Mouse (Mus musculus): ENCODE measurements at regions not wholly inside any gene's neighbourhood (a gene's known extent, or its start where the extent isn't known, plus 50 kb on each side); places are given as distances from the start of the nearest gene placed in this dataset.

GRCm38 (mm10) chr3:130877981-130878380 lies 147.8 kb upstream of the Rpl34 start:
- H3K9ac ChIP-seq (ENCODE audit: low read depth, low read length), result no peak overlapping the region
- H3K4me2 ChIP-seq (ENCODE audit: low read depth, low read length), result no peak overlapping the region
- H3K4me1 ChIP-seq (ENCODE audit: control insufficient read depth, low read depth, low read length), result no peaks in the 10 kb centered on the region
- WGBS (ENCODE audit: insufficient replicate concordance), result 64% methylated on average over 5 of the region's 5 CpGs
- no peak overlapping the region for H3K4me3 ChIP-seq (ENCODE audit: low read depth, low read length)
- H3K27me3 ChIP-seq (ENCODE audit: control insufficient read depth, insufficient read depth, low read depth, low read length), result no peaks in the 10 kb centered on the region
- ATAC-seq (ENCODE audit: low read depth), result no peak
- no peaks in the 10 kb centered on the region for H3K36me3 ChIP-seq (ENCODE audit: control insufficient read depth, insufficient read depth)
- H3K9me3 ChIP-seq (replicated peaks; ENCODE audit: control insufficient read depth, low read length), result no peaks in the 10 kb centered on the region
- H3K27ac ChIP-seq (ENCODE audit: low read length), result no peak overlapping the region

- ATAC-seq (ENCODE audit: low read depth), result no peak
- 58% methylated on average over 11 of the region's 11 CpGs for WGBS (ENCODE audit: insufficient replicate concordance)
- Histone ChIP-seq H3K36me3 (ENCODE audit: control insufficient read depth, insufficient read depth) (no peaks in the 10 kb centered on the region), H3K4me1 (ENCODE audit: control insufficient read depth, low read depth, low read length) (no peaks in the 10 kb centered on the region), H3K9me3 (replicated peaks; ENCODE audit: control insufficient read depth, low read length) (no peaks in the 10 kb centered on the region), H3K27me3 (ENCODE audit: control insufficient read depth, insufficient read depth, low read depth, low read length) (no peaks in the 10 kb centered on the region), H3K4me3 (ENCODE audit: low read depth, low read length) (no peak overlapping the region), H3K4me2 (ENCODE audit: low read depth, low read length) (no peak overlapping the region), H3K9ac (ENCODE audit: low read depth, low read length) (no peak overlapping the region), H3K27ac (ENCODE audit: low read length) (no peak overlapping the region)
Measured at GRCm38 (mm10) chr3:130873745-130874144, 143.5 kb upstream of the Rpl34 start.

- H3K27ac ChIP-seq (ENCODE audit: low read length), result no peak overlapping the region
- ATAC-seq (ENCODE audit: low read depth), result no peak
- H3K27me3 ChIP-seq (ENCODE audit: control insufficient read depth, insufficient read depth, low read depth, low read length), result no peaks in the 10 kb centered on the region
- no peak overlapping the region for H3K9ac ChIP-seq (ENCODE audit: low read depth, low read length)
- 62% methylated on average over 19 of the region's 19 CpGs for WGBS (ENCODE audit: insufficient replicate concordance)
- no peaks in the 10 kb centered on the region for H3K36me3 ChIP-seq (ENCODE audit: control insufficient read depth, insufficient read depth)
- no peak overlapping the region for H3K4me2 ChIP-seq (ENCODE audit: low read depth, low read length)
- no peaks in the 10 kb centered on the region for H3K4me1 ChIP-seq (ENCODE audit: control insufficient read depth, low read depth, low read length)
- H3K9me3 ChIP-seq (replicated peaks; ENCODE audit: control insufficient read depth, low read length), result no peaks in the 10 kb centered on the region
- no peak overlapping the region for H3K4me3 ChIP-seq (ENCODE audit: low read depth, low read length)
Measured at GRCm38 (mm10) chr3:130866952-130867632, 136.9 kb upstream of the Rpl34 start.

GRCm38 (mm10) chr3:130864783-130865182 lies 134.6 kb upstream of the Rpl34 start:
- WGBS (ENCODE audit: insufficient replicate concordance), result 46% methylated on average over 1 of the region's 1 CpGs
- Histone ChIP-seq H3K4me3 (ENCODE audit: low read depth, low read length) (no peak overlapping the region), H3K27ac (ENCODE audit: low read length) (no peak overlapping the region), H3K4me2 (ENCODE audit: low read depth, low read length) (no peak overlapping the region), H3K9ac (ENCODE audit: low read depth, low read length) (no peak overlapping the region), H3K9me3 (replicated peaks; ENCODE audit: control insufficient read depth, low read length) (no peaks in the 10 kb centered on the region), H3K36me3 (ENCODE audit: control insufficient read depth, insufficient read depth) (no peaks in the 10 kb centered on the region), H3K27me3 (ENCODE audit: control insufficient read depth, insufficient read depth, low read depth, low read length) (no peaks in the 10 kb centered on the region), H3K4me1 (ENCODE audit: control insufficient read depth, low read depth, low read length) (no peaks in the 10 kb centered on the region)
- ATAC-seq (ENCODE audit: low read depth), result no peak

- no peak overlapping the region for H3K4me2 ChIP-seq (ENCODE audit: low read depth, low read length)
- WGBS (ENCODE audit: insufficient replicate concordance), result 60% methylated on average over 5 of the region's 5 CpGs
- H3K4me3 ChIP-seq (ENCODE audit: low read depth, low read length), result no peak overlapping the region
- H3K9me3 ChIP-seq (replicated peaks; ENCODE audit: control insufficient read depth, low read length), result no peaks in the 10 kb centered on the region
- no peak overlapping the region for H3K27ac ChIP-seq (ENCODE audit: low read length)
- H3K36me3 ChIP-seq (ENCODE audit: control insufficient read depth, insufficient read depth), result no peaks in the 10 kb centered on the region
- no peak overlapping the region for H3K9ac ChIP-seq (ENCODE audit: low read depth, low read length)
- H3K4me1 ChIP-seq (ENCODE audit: control insufficient read depth, low read depth, low read length), result no peaks in the 10 kb centered on the region
- no peak for ATAC-seq (ENCODE audit: low read depth)
- H3K27me3 ChIP-seq (ENCODE audit: control insufficient read depth, insufficient read depth, low read depth, low read length), result no peaks in the 10 kb centered on the region
Measured at GRCm38 (mm10) chr3:130863376-130863775, 133.2 kb upstream of the Rpl34 start.

GRCm38 (mm10) chr3:130860315-130860714 lies 130.1 kb upstream of the Rpl34 start:
- Histone ChIP-seq H3K4me3 (ENCODE audit: low read depth, low read length) (no peak overlapping the region), H3K36me3 (ENCODE audit: control insufficient read depth, insufficient read depth) (no peaks in the 10 kb centered on the region), H3K4me1 (ENCODE audit: control insufficient read depth, low read depth, low read length) (no peaks in the 10 kb centered on the region), H3K9me3 (replicated peaks; ENCODE audit: control insufficient read depth, low read length) (no peaks in the 10 kb centered on the region), H3K27ac (ENCODE audit: low read length) (no peak overlapping the region), H3K4me2 (ENCODE audit: low read depth, low read length) (no peak overlapping the region), H3K9ac (ENCODE audit: low read depth, low read length) (no peak overlapping the region), H3K27me3 (ENCODE audit: control insufficient read depth, insufficient read depth, low read depth, low read length) (no peaks in the 10 kb centered on the region)
- WGBS (ENCODE audit: insufficient replicate concordance), result 65% methylated on average over 5 of the region's 5 CpGs
- ATAC-seq (ENCODE audit: low read depth), result no peak

GRCm38 (mm10) chr3:130853866-130854265 lies 123.7 kb upstream of the Rpl34 start:
- WGBS (ENCODE audit: insufficient replicate concordance), result 72% methylated on average over 9 of the region's 9 CpGs
- no peak overlapping the region for H3K4me2 ChIP-seq (ENCODE audit: low read depth, low read length)
- no peak overlapping the region for H3K4me3 ChIP-seq (ENCODE audit: low read depth, low read length)
- no peaks in the 10 kb centered on the region for H3K36me3 ChIP-seq (ENCODE audit: control insufficient read depth, insufficient read depth)
- no peaks in the 10 kb centered on the region for H3K9me3 ChIP-seq (replicated peaks; ENCODE audit: control insufficient read depth, low read length)
- H3K4me1 ChIP-seq (ENCODE audit: control insufficient read depth, low read depth, low read length), result no peaks in the 10 kb centered on the region
- ATAC-seq (ENCODE audit: low read depth), result peak; percentile 16; the same call in 1 of the 2 replicates
- no peak overlapping the region for H3K9ac ChIP-seq (ENCODE audit: low read depth, low read length)
- no peaks in the 10 kb centered on the region for H3K27me3 ChIP-seq (ENCODE audit: control insufficient read depth, insufficient read depth, low read depth, low read length)
- no peak overlapping the region for H3K27ac ChIP-seq (ENCODE audit: low read length)

GRCm38 (mm10) chr3:130850766-130851308 lies 120.6 kb upstream of the Rpl34 start:
- no peaks in the 10 kb centered on the region for H3K4me1 ChIP-seq (ENCODE audit: control insufficient read depth, low read depth, low read length)
- H3K4me2 ChIP-seq (ENCODE audit: low read depth, low read length), result no peak overlapping the region
- H3K9me3 ChIP-seq (replicated peaks; ENCODE audit: control insufficient read depth, low read length), result no peaks in the 10 kb centered on the region
- H3K4me3 ChIP-seq (ENCODE audit: low read depth, low read length), result no peak overlapping the region
- H3K27me3 ChIP-seq (ENCODE audit: control insufficient read depth, insufficient read depth, low read depth, low read length), result no peaks in the 10 kb centered on the region
- no peak for ATAC-seq (ENCODE audit: low read depth)
- H3K9ac ChIP-seq (ENCODE audit: low read depth, low read length), result no peak overlapping the region
- H3K36me3 ChIP-seq (ENCODE audit: control insufficient read depth, insufficient read depth), result no peaks in the 10 kb centered on the region
- no peak overlapping the region for H3K27ac ChIP-seq (ENCODE audit: low read length)
- WGBS (ENCODE audit: insufficient replicate concordance), result 65% methylated on average over 5 of the region's 5 CpGs

GRCm38 (mm10) chr3:130841755-130842154 lies 111.6 kb upstream of the Rpl34 start:
- Histone ChIP-seq H3K4me2 (ENCODE audit: low read depth, low read length) (no peak overlapping the region), H3K36me3 (ENCODE audit: control insufficient read depth, insufficient read depth) (no peaks in the 10 kb centered on the region), H3K27me3 (ENCODE audit: control insufficient read depth, insufficient read depth, low read depth, low read length) (no peaks in the 10 kb centered on the region), H3K9me3 (replicated peaks; ENCODE audit: control insufficient read depth, low read length) (no peaks in the 10 kb centered on the region), H3K27ac (ENCODE audit: low read length) (no peak overlapping the region), H3K4me1 (ENCODE audit: control insufficient read depth, low read depth, low read length) (no peaks in the 10 kb centered on the region), H3K4me3 (ENCODE audit: low read depth, low read length) (no peak overlapping the region), H3K9ac (ENCODE audit: low read depth, low read length) (no peak overlapping the region)
- no peak for ATAC-seq (ENCODE audit: low read depth)
- 50% methylated on average over 1 of the region's 1 CpGs for WGBS (ENCODE audit: insufficient replicate concordance)

Measured in liver, embryonic 16.5 days (tissue).